Mouse (Mus musculus) liver, embryonic 12.5 days (tissue): ENCODE measurements around the gene Thap4. TPM values are rescaled to one million over a fixed set of nuclear protein-coding genes. Genes with fewer than 3 reads are reported as not detected.

ENCODE experiments used
- ATAC-seq: fragments of 200-750 bp; cut with Nextera tagmentation; 2 replicates; pipeline ENCODE4 v1.8.0; 2017; ENCODE audit warnings: moderate number of reproducible peaks, mild to moderate bottlenecking, moderate library complexity
- H3K27ac ChIP-seq: fragments of 300-500 bp; sonication (generic); 2 replicates; pipeline ENCODE4 v1.5.1; 2016; ENCODE audit warnings: mild to moderate bottlenecking
- H3K27me3 ChIP-seq: fragments of 300-500 bp; sonication (generic); replicated peaks from 2 replicates; pipeline ENCODE4 v1.6.1; 2016; ENCODE audit warnings: mild to moderate bottlenecking, moderate library complexity
- H3K36me3 ChIP-seq: fragments of 300-500 bp; sonication (generic); 2 replicates; pipeline ENCODE4 v1.6.1; 2016; ENCODE audit warnings: mild to moderate bottlenecking, moderate library complexity
- H3K4me1 ChIP-seq: fragments of 300-500 bp; sonication (generic); 2 replicates; pipeline ENCODE4 v1.6.1; 2016
- H3K4me2 ChIP-seq: fragments of 300-500 bp; sonication (generic); 2 replicates; pipeline ENCODE4 v1.6.1; 2016; ENCODE audit warnings: mild to moderate bottlenecking, moderate library complexity
- H3K4me3 ChIP-seq: fragments of 300-500 bp; sonication (generic); 2 replicates; pipeline ENCODE4 v1.5.1; 2016; ENCODE audit warnings: mild to moderate bottlenecking, moderate library complexity
- H3K9ac ChIP-seq: fragments of 300-500 bp; sonication (generic); 2 replicates; pipeline ENCODE4 v1.6.1; 2016; ENCODE audit warnings: mild to moderate bottlenecking, moderate library complexity
- H3K9me3 ChIP-seq: fragments of 300-500 bp; sonication (generic); replicated peaks from 2 replicates; pipeline ENCODE4 v1.6.1; 2016; ENCODE audit warnings: mild to moderate bottlenecking, moderate library complexity
- WGBS: fragments of 180-500 bp; shearing (Covaris S2); methylation state at CpG from one replicate; pipeline ENCODE4 v1.1.7; 2016; ENCODE audit not compliant: insufficient replicate concordance; 5-methylcytosine and 5-hydroxymethylcytosine counted together
- polyA plus RNA-seq: library from polyadenylated mRNA; unstranded; fragments of >200 nt; fragmentation: Nextera tagmentation; extraction: Ambion mirVana; gene quantifications from 2 replicates; pipeline ENCODE4 v1.2.1, GENCODE M21; 2016

Thap4 gene
- polyA plus RNA-seq, 1 experiment from 2014 or later, result 22.2 TPM

DNA sequence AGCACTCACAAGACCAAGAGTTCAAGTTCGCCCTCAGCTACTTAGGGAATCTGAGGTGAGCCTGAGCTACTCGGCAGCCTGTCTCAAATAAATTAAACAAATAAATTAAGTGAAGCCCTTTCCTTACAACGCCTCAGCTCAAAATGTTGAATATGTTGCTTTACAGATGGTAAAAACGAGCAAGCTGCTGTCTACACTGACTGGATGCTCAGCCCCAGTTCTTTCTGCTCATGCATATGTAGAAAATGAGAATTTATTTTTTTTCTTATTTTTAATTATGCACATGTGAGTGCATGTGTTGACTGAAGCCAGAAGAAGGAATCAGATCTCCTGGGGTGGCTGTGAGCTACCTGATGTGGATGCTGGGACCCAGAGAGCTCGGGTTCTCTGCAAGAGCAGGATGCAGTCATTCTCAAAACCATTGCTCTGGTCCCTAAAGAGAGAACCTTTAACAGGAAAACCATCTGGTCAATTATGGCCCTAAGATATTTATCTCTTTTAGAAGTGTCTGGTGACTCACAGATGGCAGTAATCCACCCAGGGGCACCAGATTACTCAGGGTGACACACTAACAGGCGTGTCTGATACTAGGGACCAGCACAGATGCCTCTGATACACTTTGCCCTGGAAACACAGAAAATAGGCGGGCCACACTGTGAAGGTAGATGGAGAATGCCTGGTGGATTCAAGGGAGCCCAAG lies 98.2 kb downstream of the Thap4 start:
- WGBS, result 51% methylated on average over 7 of the region's 7 CpGs
- Histone ChIP-seq H3K4me2 (no peak overlapping the region), H3K27ac (no peak overlapping the region), H3K36me3 (no peaks in the 10 kb centered on the region), H3K27me3 (0 out of 2 replicates have a peak, but pooled peaks cover 4% of the 10 kb centered on the region), H3K4me1 (0 out of 2 replicates have a peak, but pooled peaks cover 4% of the 10 kb centered on the region), H3K4me3 (no peak overlapping the region), H3K9me3 (no peaks in the 10 kb centered on the region), H3K9ac (no peak overlapping the region)
- no peak for ATAC-seq

DNA sequence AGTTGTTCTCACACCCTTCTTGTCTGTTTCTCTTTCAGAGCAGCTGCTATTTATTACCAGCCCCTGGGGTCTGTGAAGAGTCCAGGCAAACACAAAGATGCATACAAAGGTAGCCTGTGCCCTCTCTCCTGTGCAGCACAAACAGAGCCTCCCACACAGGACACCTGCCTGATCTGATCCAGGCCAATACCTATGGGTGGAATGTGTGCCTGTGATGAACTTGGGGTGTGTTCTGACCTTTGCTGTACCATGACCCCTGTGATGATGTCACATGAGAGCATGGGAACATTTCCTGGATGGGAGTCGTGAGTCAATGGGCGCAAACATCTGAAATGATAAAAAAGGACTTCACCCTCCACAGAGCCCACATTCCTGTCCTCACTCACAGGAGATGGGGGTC lies 99.9 kb downstream of the Thap4 start:
- ATAC-seq, result 0 out of 2 replicates have a peak, but pooled peaks have one; percentile 21
- H3K4me3 ChIP-seq, result no peak overlapping the region
- no peaks in the 10 kb centered on the region for H3K36me3 ChIP-seq
- no peak overlapping the region for H3K27ac ChIP-seq
- 62% methylated on average over 2 of the region's 2 CpGs for WGBS
- H3K4me1 ChIP-seq, result peaks cover 8% of the 10 kb centered on the region
- no peak overlapping the region for H3K4me2 ChIP-seq
- no peak overlapping the region for H3K9ac ChIP-seq
- H3K9me3 ChIP-seq, result no peaks in the 10 kb centered on the region
- 0 out of 2 replicates have a peak, but pooled peaks cover 4% of the 10 kb centered on the region for H3K27me3 ChIP-seq

DNA sequence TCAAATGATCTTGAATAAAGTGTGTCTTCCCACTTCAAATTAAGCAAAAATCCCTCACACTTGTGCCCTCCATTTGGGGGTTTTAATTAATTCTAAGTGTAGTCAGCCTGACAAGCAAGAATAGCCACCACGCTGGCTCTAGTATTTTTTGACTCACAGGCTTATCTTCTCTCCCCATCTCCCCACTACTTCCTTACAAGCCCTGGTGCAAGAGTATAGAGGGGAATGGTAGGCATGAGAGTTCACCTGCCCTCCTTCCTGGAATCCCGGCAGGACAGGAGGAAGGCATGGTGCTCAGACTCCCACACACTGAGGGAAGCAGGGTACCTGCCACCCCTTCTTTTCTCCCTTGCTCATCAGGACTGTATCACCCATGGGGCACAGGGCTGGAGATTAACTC lies 100.4 kb downstream of the Thap4 start:
- WGBS, result 9% methylated on average over 2 of the region's 2 CpGs
- H3K27ac ChIP-seq, result no peak overlapping the region
- no peak for ATAC-seq

More for the DNA sequence above, 100.4 kb downstream of the Thap4 start:
- H3K9me3 ChIP-seq, result no peaks in the 10 kb centered on the region
- H3K4me3 ChIP-seq, result no peak overlapping the region
- peaks cover 14% of the 10 kb centered on the region for H3K4me1 ChIP-seq
- 0 out of 2 replicates have a peak, but pooled peaks cover 4% of the 10 kb centered on the region for H3K27me3 ChIP-seq
- H3K36me3 ChIP-seq, result no peaks in the 10 kb centered on the region
- no peak overlapping the region for H3K4me2 ChIP-seq
- H3K9ac ChIP-seq, result no peak overlapping the region

Other genes starting within 250 kb of the Thap4 start
- 1.2 and 1.5 TPM in 2 replicates for gene Farp2, start 242.8 kb downstream of the Thap4 start, polyA plus RNA-seq
- 60.1 and 65.0 TPM in 2 replicates for gene Stk25, start 96.2 kb downstream of the Thap4 start, polyA plus RNA-seq
- gene Bok, start 69.2 kb downstream of the Thap4 start, polyA plus RNA-seq, result 8.7 TPM in 2 replicates
- gene Atg4b, start 3.4 kb downstream of the Thap4 start, polyA plus RNA-seq, result 75.0 and 87.6 TPM in 2 replicates
- gene Dtymk, start 47.1 kb upstream of the Thap4 start, polyA plus RNA-seq, result 197 and 199 TPM in 2 replicates
- gene Ing5, start 49.1 kb upstream of the Thap4 start, polyA plus RNA-seq, result 15.5 and 17.1 TPM in 2 replicates
- gene D2hgdh, start 70.0 kb upstream of the Thap4 start, polyA plus RNA-seq, result 7.6 and 8.0 TPM in 2 replicates
- not detected in 2 replicates for gene Gal3st2, start 106.4 kb upstream of the Thap4 start, polyA plus RNA-seq
- gene Gal3st2b, start 163.4 kb upstream of the Thap4 start, polyA plus RNA-seq, result not detected in 2 replicates
- not detected in 2 replicates for gene Gal3st2c, start 235.6 kb upstream of the Thap4 start, polyA plus RNA-seq